Mouse (Mus musculus) hindbrain, embryonic 11.5 days (tissue): ENCODE data around the gene Ppp1r27. TPM values are rescaled to one million over a fixed set of nuclear protein-coding genes. Genes with fewer than 3 reads are reported as not detected.

Experiments used
- ATAC-seq: fragments of 200-750 bp; cut with Nextera tagmentation; 2 replicates; pipeline ENCODE4 v1.8.0; 2017; ENCODE audit warnings: mild to moderate bottlenecking, moderate TSS enrichment, moderate library complexity; ENCODE audit not compliant: low FRiP score
- DNase-seq: peaks from one replicate; pipeline ENCODE4 v3.0.0-alpha.2; 2015; ENCODE audit warnings: low spot score
- H3K27ac ChIP-seq: fragments of 300-500 bp; sonication (generic); 2 replicates; pipeline ENCODE4 v1.5.1; 2014; ENCODE audit warnings: mild to moderate bottlenecking, low read depth, low read length
- H3K27me3 ChIP-seq: fragments of 300-500 bp; sonication (generic); 2 replicates; pipeline ENCODE4 v1.6.1; 2014; ENCODE audit warnings: mild to moderate bottlenecking, low read length, moderate library complexity, mixed read lengths; ENCODE audit not compliant: control insufficient read depth, insufficient read depth
- H3K36me3 ChIP-seq: fragments of 300-500 bp; sonication (generic); 2 replicates; pipeline ENCODE4 v1.6.1; 2014; ENCODE audit warnings: mild to moderate bottlenecking, low read length, moderate library complexity, mixed read lengths; ENCODE audit not compliant: control insufficient read depth, insufficient read depth
- H3K4me1 ChIP-seq: fragments of 300-500 bp; sonication (generic); replicated peaks from 2 replicates; pipeline ENCODE4 v1.6.1; 2014; ENCODE audit warnings: low read length, mixed read lengths; ENCODE audit not compliant: control insufficient read depth, insufficient read depth
- H3K4me2 ChIP-seq: fragments of 300-500 bp; sonication (generic); replicated peaks from 2 replicates; pipeline ENCODE4 v1.6.1; 2014; ENCODE audit warnings: mild to moderate bottlenecking, low read depth, low read length
- H3K4me3 ChIP-seq: fragments of 300-500 bp; sonication (generic); 2 replicates; pipeline ENCODE4 v1.5.1; 2014; ENCODE audit warnings: low read depth, low read length
- H3K9ac ChIP-seq: fragments of 300-500 bp; sonication (generic); 2 replicates; pipeline ENCODE4 v1.6.1; 2014; ENCODE audit warnings: low read depth, low read length
- H3K9me3 ChIP-seq: fragments of 300-500 bp; sonication (generic); 2 replicates; pipeline ENCODE4 v1.6.1; 2016; ENCODE audit warnings: low read length; ENCODE audit not compliant: control insufficient read depth
- WGBS: fragments of 180-500 bp; shearing (Covaris S2); extraction: QIAGEN DNeasy Blood & Tissue Kit; methylation state at CpG from one replicate; pipeline ENCODE4 v1.1.7; 2014; 5-methylcytosine and 5-hydroxymethylcytosine counted together
- polyA plus RNA-seq: library from polyadenylated mRNA; unstranded; fragments of >200 nt; fragmentation: Nextera tagmentation; extraction: Ambion mirVana; gene quantifications from 2 replicates; pipeline ENCODE4 v1.2.1, GENCODE M21; 2014

Ppp1r27 gene
- polyA plus RNA-seq, 1 experiment from 2014 or later: not detected

DNA sequence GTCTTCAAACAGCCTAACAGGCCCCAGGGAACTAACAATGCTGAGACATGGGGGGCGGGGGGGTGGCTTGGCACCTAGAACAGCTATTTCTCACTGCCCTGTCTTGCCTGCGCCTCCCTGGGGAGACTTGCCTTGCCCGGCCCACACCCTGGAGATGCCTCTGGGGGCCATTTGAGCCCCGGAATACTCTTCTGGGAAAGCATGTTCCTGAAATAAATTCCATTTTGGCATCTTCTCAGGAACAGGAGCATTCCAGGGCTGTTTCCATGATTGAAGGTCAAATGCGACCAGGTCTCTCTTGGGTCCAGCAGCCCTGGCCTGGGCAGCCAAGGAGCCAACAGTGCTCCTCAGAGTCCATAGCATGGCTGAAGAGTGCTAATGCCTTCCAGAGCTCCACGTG lies 8.6 kb downstream of the Ppp1r27 start:
- H3K9ac ChIP-seq: no peak overlapping the region
- H3K27me3 ChIP-seq: no peaks in the 10 kb centered on the region
- no peak overlapping the region for H3K4me3 ChIP-seq
- ATAC-seq (no peak), DNase-seq (no peak)
- H3K36me3 ChIP-seq: 0 out of 2 replicates have a peak, but pooled peaks cover 7% of the 10 kb centered on the region
- no peak overlapping the region for H3K27ac ChIP-seq
- H3K9me3 ChIP-seq: no peaks in the 10 kb centered on the region
- 91% methylated on average over 6 of the region's 6 CpGs for WGBS
- H3K4me2 ChIP-seq: no peak overlapping the region
- no peaks in the 10 kb centered on the region; the same call in 1 of the 2 replicates for H3K4me1 ChIP-seq

DNA sequence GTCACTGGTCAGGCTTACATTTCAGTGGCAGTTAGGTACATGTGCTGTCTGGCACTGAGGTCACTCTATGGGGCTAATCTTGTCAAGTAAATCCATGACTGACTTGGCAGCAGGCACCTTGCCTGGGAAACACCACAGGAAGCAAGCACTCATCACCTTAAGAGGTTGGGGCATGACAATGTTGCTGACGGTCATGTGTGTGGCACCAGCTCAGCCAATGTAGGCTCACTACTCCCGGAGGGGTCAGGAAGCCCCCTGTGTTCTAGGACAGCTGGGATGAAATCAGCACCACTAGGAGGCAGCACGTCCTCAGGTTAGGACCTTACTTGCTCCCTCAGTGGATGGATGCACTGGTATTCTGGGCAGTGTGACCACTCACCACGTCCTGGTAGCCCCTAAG lies 9.0 kb downstream of the Ppp1r27 start:
- no peak overlapping the region for H3K9ac ChIP-seq
- H3K9me3 ChIP-seq: no peaks in the 10 kb centered on the region
- H3K27me3 ChIP-seq: no peaks in the 10 kb centered on the region
- H3K4me1 ChIP-seq: no peaks in the 10 kb centered on the region; the same call in 1 of the 2 replicates
- no peak for ATAC-seq
- H3K36me3 ChIP-seq: 0 out of 2 replicates have a peak, but pooled peaks cover 7% of the 10 kb centered on the region
- no peak overlapping the region for H3K4me3 ChIP-seq
- no peak overlapping the region for H3K27ac ChIP-seq
- DNase-seq: peak; percentile 35
- WGBS: 30% methylated on average over 4 of the region's 4 CpGs
- no peak overlapping the region for H3K4me2 ChIP-seq

DNA sequence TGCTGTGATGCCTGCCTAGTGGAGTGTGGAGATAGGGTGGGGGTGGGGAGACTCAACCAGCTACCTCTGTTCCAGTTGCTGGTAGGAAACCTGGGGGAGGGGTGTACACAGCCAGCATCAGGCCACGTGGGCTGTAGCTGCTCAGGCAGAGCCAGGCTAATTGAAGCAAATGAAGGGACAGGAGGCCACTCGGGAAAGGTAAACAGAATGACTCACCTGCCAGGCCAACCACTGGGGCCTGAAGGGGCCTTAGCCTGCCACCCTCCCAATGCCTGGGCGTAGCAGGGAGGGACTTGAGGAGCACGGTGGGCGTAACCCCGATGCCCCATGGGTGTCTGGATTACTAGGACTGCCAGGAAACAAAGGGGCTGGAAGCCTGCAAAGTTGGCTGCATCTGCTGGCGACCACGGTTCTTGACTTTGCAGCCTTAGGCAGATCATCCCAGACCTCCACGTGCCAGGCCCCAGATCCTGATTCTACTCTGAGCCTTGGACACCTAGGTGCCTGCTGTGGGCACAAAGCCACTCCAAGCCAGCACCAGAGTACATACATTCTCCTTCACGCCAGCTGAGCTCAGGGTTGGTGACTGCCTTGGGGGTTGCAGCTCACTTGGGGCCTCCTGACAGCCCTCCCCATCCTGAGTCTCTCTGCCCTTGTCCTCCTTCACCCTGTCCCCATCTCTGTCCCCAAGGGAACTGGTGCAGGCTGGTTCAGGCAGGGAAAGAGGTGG lies 11.5 kb downstream of the Ppp1r27 start:
- H3K9me3 ChIP-seq: no peaks in the 10 kb centered on the region
- DNase-seq (peak; percentile 39), ATAC-seq (peak; percentile 71)
- no peak overlapping the region for H3K4me3 ChIP-seq
- H3K9ac ChIP-seq: no peak overlapping the region; the same call in 1 of the 2 replicates
- H3K4me1 ChIP-seq: no peaks in the 10 kb centered on the region; the same call in 1 of the 2 replicates
- WGBS: 28% methylated on average over 10 of the region's 10 CpGs
- no peak overlapping the region for H3K4me2 ChIP-seq
- no peaks in the 10 kb centered on the region for H3K27me3 ChIP-seq
- H3K36me3 ChIP-seq: 0 out of 2 replicates have a peak, but pooled peaks cover 6% of the 10 kb centered on the region
- peak overlapping the region; percentile 48; the same call in 1 of the 2 replicates for H3K27ac ChIP-seq

DNA sequence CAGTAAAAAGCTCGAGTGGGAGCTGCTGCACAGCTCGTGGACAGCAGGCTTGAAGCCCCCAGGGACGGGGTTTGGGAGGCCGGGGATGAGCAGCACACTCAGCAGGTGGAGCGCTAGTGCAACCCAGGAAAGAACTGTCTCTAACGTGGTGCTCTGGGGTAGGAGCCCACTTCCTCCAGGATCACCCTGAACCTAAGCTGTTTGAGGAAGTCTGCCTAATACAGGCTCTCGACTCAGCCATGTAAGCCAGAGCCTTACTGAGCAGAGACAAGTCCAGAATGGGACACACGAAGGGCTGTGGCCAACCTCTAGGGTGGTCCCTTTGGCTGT lies 12.0 kb downstream of the Ppp1r27 start:
- Histone ChIP-seq H3K4me1 (no peaks in the 10 kb centered on the region; the same call in 1 of the 2 replicates), H3K9me3 (no peaks in the 10 kb centered on the region), H3K9ac (no peak overlapping the region), H3K36me3 (0 out of 2 replicates have a peak, but pooled peaks cover 4% of the 10 kb centered on the region), H3K27ac (peak overlapping the region; percentile 4; the same call in 1 of the 2 replicates), H3K27me3 (no peaks in the 10 kb centered on the region), H3K4me3 (no peak overlapping the region), H3K4me2 (no peak overlapping the region)
- DNase-seq (peak; percentile 18), ATAC-seq (no peak)
- WGBS: 58% methylated on average over 8 of the region's 8 CpGs

DNA sequence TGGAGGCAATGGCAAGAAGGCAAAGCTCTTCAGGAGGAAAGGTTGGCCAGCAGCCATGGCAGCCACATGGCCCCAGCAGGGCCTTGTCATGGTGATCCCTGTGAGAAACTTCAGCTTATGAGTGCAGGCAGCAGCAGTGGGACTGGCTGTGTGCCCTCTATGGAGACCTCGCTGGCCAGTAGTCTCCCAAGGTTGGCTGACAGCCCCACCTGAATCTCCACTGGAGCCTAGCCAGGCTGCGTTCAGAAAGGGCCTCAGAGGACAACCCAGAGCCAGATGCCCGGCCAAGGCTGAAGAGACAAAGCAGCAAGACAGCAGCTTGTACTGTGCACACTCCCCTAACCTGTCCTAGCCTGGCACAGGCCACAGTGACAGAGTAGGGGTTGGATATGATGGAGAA lies 12.4 kb downstream of the Ppp1r27 start:
- H3K27ac ChIP-seq: peak overlapping the region; percentile 4; the same call in 1 of the 2 replicates
- no peak for DNase-seq
- WGBS: 87% methylated on average over 3 of the region's 3 CpGs
- no peak overlapping the region for H3K4me2 ChIP-seq
- 0 out of 2 replicates have a peak, but pooled peaks cover under 1% of the 10 kb centered on the region for H3K27me3 ChIP-seq
- H3K4me3 ChIP-seq: no peak overlapping the region
- no peak for ATAC-seq
- no peak overlapping the region for H3K9ac ChIP-seq
- H3K4me1 ChIP-seq: no peaks in the 10 kb centered on the region; the same call in 1 of the 2 replicates
- no peaks in the 10 kb centered on the region for H3K9me3 ChIP-seq
- H3K36me3 ChIP-seq: 0 out of 2 replicates have a peak, but pooled peaks cover 2% of the 10 kb centered on the region

DNA sequence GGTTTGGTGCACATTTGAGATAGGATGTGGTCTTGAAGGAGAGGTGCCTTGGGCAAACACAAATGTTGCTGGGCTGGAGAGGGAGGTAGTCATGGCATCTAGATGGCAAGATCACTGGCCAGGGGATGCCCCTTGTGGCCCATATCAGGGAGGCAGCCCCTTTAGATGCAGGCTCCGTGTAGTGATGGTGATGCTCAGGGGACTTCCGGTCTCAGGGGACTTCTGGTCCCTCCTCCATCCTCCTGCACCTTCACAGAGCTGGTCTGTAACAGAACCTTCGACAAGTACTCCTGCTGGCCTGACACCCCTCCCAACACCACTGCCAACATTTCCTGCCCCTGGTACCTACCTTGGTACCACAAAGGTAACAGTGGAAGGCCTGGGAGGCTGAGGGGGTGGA lies 15.1 kb downstream of the Ppp1r27 start:
- no peak overlapping the region for H3K27ac ChIP-seq
- no peaks in the 10 kb centered on the region for H3K9me3 ChIP-seq
- H3K36me3 ChIP-seq: no peaks in the 10 kb centered on the region
- peaks cover 3% of the 10 kb centered on the region; the same call in 1 of the 2 replicates for H3K4me1 ChIP-seq
- peaks cover 18% of the 10 kb centered on the region for H3K27me3 ChIP-seq
- H3K4me3 ChIP-seq: no peak overlapping the region
- WGBS: 75% methylated on average over 3 of the region's 3 CpGs
- DNase-seq (no peak), ATAC-seq (no peak)
- no peak overlapping the region for H3K9ac ChIP-seq
- no peak overlapping the region for H3K4me2 ChIP-seq

DNA sequence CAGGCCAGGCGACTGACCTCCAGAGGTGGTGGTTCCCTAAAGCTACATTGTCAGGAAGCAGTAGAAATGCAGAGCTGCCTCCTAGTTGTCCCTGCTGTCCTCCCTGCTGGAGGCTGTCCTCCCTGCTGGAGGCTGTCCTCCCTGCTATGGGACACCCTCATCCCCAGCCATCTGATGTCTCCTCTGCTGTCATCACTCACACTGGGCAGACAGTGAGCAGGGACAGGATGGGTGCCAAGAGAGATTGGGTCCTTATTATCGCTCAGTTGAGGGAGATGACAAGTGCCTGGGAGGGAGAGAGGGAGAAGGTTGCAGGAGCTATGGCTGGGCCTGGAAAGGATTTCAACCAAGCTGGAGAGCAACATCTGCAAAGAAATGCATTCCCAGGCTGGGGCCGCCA lies 15.8 kb downstream of the Ppp1r27 start:
- Histone ChIP-seq H3K27ac (no peak overlapping the region), H3K36me3 (no peaks in the 10 kb centered on the region), H3K4me2 (no peak overlapping the region), H3K4me3 (no peak overlapping the region), H3K9me3 (no peaks in the 10 kb centered on the region), H3K27me3 (peaks cover 25% of the 10 kb centered on the region), H3K4me1 (peaks cover 3% of the 10 kb centered on the region), H3K9ac (no peak overlapping the region)
- DNase-seq (no peak), ATAC-seq (no peak)
- WGBS: 87% methylated on average over 3 of the region's 3 CpGs

DNA sequence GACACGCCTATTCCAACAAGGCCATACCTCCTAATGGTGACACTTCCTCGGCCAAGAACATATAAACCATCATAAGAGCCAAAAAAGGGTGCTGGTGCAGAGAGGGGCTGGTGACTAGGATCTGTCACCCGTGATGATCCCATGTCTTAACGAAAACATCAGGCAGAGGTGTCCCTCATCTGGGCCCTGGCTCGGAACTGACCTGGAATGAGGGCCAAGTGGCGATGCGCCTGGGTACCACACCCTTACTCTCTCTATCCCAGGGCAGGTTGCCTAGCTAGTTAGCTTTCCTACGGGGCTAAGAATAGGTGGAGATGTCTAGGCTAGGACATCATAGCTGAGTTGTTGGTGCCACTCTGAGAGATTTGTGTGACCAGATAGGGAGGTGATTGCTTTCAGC lies 16.8 kb downstream of the Ppp1r27 start:
- no peak for DNase-seq
- Histone ChIP-seq H3K36me3 (no peaks in the 10 kb centered on the region), H3K9ac (no peak overlapping the region), H3K27me3 (peaks cover 35% of the 10 kb centered on the region), H3K4me1 (peaks cover 3% of the 10 kb centered on the region), H3K4me2 (no peak overlapping the region), H3K4me3 (no peak overlapping the region), H3K9me3 (no peaks in the 10 kb centered on the region), H3K27ac (no peak overlapping the region)
- no peak for ATAC-seq
- WGBS: 84% methylated on average over 8 of the region's 8 CpGs

GRCm38 (mm10) chr11:120531646-120532045 lies 19.3 kb downstream of the Ppp1r27 start:
- no peak for ATAC-seq
- peaks cover 3% of the 10 kb centered on the region for H3K4me1 ChIP-seq
- no peak overlapping the region for H3K27ac ChIP-seq
- peaks cover 44% of the 10 kb centered on the region for H3K27me3 ChIP-seq
- no peak overlapping the region for H3K9ac ChIP-seq
- WGBS: 28% methylated on average over 9 of the region's 9 CpGs
- H3K9me3 ChIP-seq: no peaks in the 10 kb centered on the region
- H3K4me2 ChIP-seq: no peak overlapping the region
- DNase-seq: no peak
- no peaks in the 10 kb centered on the region for H3K36me3 ChIP-seq
- no peak overlapping the region for H3K4me3 ChIP-seq
